Mouse (Mus musculus) E14TG2a.4 (cell line): ENCODE data around the gene Slf2.

Source experiments
- CTCF ChIP-seq: conservative IDR thresholded peaks from 2 replicates; pipeline ENCODE4 v1.5.1; 2014; ENCODE audit warnings: low read length
- NANOG ChIP-seq: IDR thresholded peaks from 2 replicates; pipeline ENCODE4 v1.6.1; 2014; ENCODE audit warnings: borderline replicate concordance, low read length, mixed read lengths
- POU5F1 ChIP-seq: IDR thresholded peaks from 2 replicates; pipeline ENCODE4 v1.6.1; 2014; ENCODE audit warnings: low read length, borderline replicate concordance

GRCm38 (mm10) chr19:44983366-44983765, 52.4 kb downstream of the Slf2 start:
- no peak for TF ChIP-seq CTCF
- TF ChIP-seq NANOG, result no peak
- no peak for TF ChIP-seq POU5F1
